Mouse (Mus musculus) kidney, embryonic 15.5 days (tissue): ENCODE data around the gene Thap12. TPM values are rescaled to one million over a fixed set of nuclear protein-coding genes. Genes with fewer than 3 reads are reported as not detected.
A peak's percentile ranks its signal among the peaks of the same experiment; 100 is the strongest.

Experiments used
- ATAC-seq: fragments of 200-750 bp; cut with Nextera tagmentation; replicated peaks from 2 replicates; pipeline ENCODE4 v1.8.0; 2017; ENCODE audit warnings: moderate TSS enrichment; ENCODE audit not compliant: low FRiP score
- H3K27ac ChIP-seq: fragments of 300-500 bp; sonication (generic); 2 replicates; pipeline ENCODE4 v1.5.1; 2015; ENCODE audit warnings: mild to moderate bottlenecking, inconsistent platforms
- H3K27me3 ChIP-seq: fragments of 300-500 bp; sonication (generic); 2 replicates; pipeline ENCODE4 v1.6.1; 2015; ENCODE audit warnings: inconsistent platforms
- H3K36me3 ChIP-seq: fragments of 300-500 bp; sonication (generic); 2 replicates; pipeline ENCODE4 v1.6.1; 2015; ENCODE audit warnings: inconsistent platforms
- H3K4me1 ChIP-seq: fragments of 300-500 bp; sonication (generic); 2 replicates; pipeline ENCODE4 v1.6.1; 2015; ENCODE audit warnings: inconsistent platforms
- H3K4me2 ChIP-seq: fragments of 300-500 bp; sonication (generic); 2 replicates; pipeline ENCODE4 v1.6.1; 2015; ENCODE audit warnings: moderate library complexity, mild to moderate bottlenecking, inconsistent platforms
- H3K4me3 ChIP-seq: fragments of 300-500 bp; sonication (generic); replicated peaks from 2 replicates; pipeline ENCODE4 v1.5.1; 2015; ENCODE audit warnings: mild to moderate bottlenecking, inconsistent platforms
- H3K9ac ChIP-seq: fragments of 300-500 bp; sonication (generic); 2 replicates; pipeline ENCODE4 v1.6.1; 2015; ENCODE audit warnings: mild to moderate bottlenecking, inconsistent platforms
- H3K9me3 ChIP-seq: fragments of 300-500 bp; sonication (generic); replicated peaks from 2 replicates; pipeline ENCODE4 v1.6.1; 2016; ENCODE audit warnings: inconsistent platforms
- WGBS: fragments of 180-500 bp; shearing (Covaris S2); methylation state at CpG from one replicate; pipeline ENCODE4 v1.1.7; 2015; ENCODE audit warnings: mixed read lengths; 5-methylcytosine and 5-hydroxymethylcytosine counted together
- polyA plus RNA-seq: library from polyadenylated mRNA; unstranded; fragments of >200 nt; fragmentation: Nextera tagmentation; extraction: Ambion mirVana; gene quantifications from 2 replicates; pipeline ENCODE4 v1.2.1, GENCODE M21; 2015

Thap12 gene
- polyA plus RNA-seq, 1 experiment from 2014 or later: 61.7 TPM

DNA sequence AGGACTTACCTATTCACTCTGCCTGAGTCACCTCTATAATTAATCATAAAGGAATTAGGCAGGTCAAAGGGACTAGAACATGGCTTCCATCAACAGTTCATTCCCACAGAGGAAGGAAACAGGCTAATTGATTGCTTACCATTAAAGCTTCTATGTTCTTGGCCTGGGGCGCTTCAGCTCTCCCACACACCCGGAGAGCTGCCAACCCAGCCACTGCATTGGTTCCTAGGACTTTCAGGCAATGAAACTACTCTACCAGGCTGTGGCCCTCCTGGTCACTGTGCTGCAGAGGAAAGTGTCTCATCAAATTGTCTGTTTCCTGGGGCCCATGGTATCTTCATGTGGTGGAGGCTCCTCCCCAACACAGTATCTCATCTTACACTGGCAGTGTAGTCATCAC, 25.4 kb upstream of the Thap12 start:
- H3K27ac ChIP-seq: no peak overlapping the region
- H3K4me1 ChIP-seq: peaks cover 28% of the 10 kb centered on the region
- no peaks in the 10 kb centered on the region for H3K36me3 ChIP-seq
- H3K27me3 ChIP-seq: 0 out of 2 replicates have a peak, but pooled peaks cover 3% of the 10 kb centered on the region
- 63% methylated on average over 2 of the region's 2 CpGs for whole genome bisulfite sequencing
- no peak for ATAC-seq
- no peak overlapping the region for H3K4me3 ChIP-seq
- no peak overlapping the region for H3K9ac ChIP-seq
- no peak overlapping the region for H3K4me2 ChIP-seq
- H3K9me3 ChIP-seq: no peaks in the 10 kb centered on the region

DNA sequence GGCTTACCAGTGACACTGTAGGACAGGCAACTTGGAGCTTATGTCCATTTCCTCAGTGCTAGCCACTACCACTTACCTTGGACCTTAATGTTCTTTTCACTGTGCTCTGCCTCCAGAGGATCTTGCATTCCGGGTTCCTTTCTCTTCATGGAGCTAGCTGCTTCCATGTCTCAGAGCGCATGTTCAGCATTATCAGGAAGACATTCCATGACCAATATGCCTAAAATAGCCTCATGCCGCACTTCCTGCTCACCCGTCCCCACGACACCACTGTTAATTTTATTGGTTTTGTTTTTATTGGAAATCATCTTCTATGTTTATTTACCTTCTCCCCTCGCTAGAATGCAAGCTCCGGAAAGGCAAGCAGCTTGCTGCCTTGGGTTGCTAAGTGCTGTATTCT, 24.5 kb upstream of the Thap12 start:
- Histone ChIP-seq H3K9ac (no peak overlapping the region), H3K9me3 (no peaks in the 10 kb centered on the region), H3K4me2 (peak overlapping the region; percentile 27), H3K36me3 (no peaks in the 10 kb centered on the region), H3K27ac (peak overlapping the region; percentile 70), H3K27me3 (0 out of 2 replicates have a peak, but pooled peaks cover 3% of the 10 kb centered on the region), H3K4me3 (0 out of 2 replicates have a peak overlapping the region, but pooled peaks have one; percentile 0), H3K4me1 (peaks cover 24% of the 10 kb centered on the region)
- WGBS: 49% methylated on average over 7 of the region's 7 CpGs
- no peak for ATAC-seq

DNA sequence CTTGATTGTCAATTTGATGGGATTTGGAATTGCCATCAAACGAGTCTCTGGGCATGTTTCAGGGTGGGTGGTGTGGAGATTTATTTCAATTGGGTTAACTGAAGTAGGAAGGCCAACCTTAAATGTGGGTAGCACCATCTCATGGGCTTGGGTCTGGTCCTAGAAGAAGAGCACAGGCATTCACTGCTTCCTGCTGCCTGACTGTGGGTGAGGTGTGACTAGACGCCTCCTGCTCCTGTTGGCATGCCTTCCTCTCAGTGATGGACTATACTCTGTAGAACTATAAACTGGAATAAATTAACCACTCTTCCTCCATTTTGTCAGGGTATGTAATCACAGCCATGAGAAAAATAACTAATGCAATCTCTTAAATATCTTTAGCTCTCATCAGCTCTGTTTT, 22.2 kb upstream of the Thap12 start:
- Histone ChIP-seq H3K4me3 (no peak overlapping the region), H3K9me3 (no peaks in the 10 kb centered on the region), H3K36me3 (no peaks in the 10 kb centered on the region), H3K27me3 (peaks cover 7% of the 10 kb centered on the region; the same call in 1 of the 2 replicates), H3K4me2 (no peak overlapping the region), H3K9ac (no peak overlapping the region), H3K4me1 (peaks cover 23% of the 10 kb centered on the region), H3K27ac (no peak overlapping the region)
- ATAC-seq: no peak
- WGBS: 61% methylated on average over 2 of the region's 2 CpGs

DNA sequence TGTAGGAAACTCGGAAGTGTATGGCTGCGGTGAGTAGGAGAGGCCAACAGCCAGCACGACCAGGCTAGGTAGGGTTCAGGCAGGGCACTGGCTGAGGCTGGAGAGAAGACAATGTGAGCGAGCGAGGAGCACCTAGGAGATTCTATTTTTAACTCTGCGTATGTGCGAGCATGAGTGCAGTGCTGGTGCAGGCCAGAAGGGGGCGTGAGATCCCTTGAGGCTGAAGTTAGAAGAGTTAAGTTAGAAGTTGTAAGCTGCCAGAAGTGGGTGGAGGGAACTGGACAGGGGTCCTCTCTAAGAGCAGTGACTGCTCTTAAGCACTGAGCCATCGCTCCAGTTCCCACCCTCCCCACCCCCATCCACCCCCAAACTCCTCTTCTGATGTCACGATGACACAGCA, 20.1 kb upstream of the Thap12 start:
- Histone ChIP-seq H3K4me2 (no peak overlapping the region), H3K4me1 (peaks cover 24% of the 10 kb centered on the region), H3K27me3 (peaks cover 7% of the 10 kb centered on the region; the same call in 1 of the 2 replicates), H3K9me3 (no peaks in the 10 kb centered on the region), H3K36me3 (no peaks in the 10 kb centered on the region), H3K4me3 (no peak overlapping the region), H3K9ac (no peak overlapping the region), H3K27ac (no peak overlapping the region)
- ATAC-seq: no peak
- WGBS: 91% methylated on average over 10 of the region's 10 CpGs

DNA sequence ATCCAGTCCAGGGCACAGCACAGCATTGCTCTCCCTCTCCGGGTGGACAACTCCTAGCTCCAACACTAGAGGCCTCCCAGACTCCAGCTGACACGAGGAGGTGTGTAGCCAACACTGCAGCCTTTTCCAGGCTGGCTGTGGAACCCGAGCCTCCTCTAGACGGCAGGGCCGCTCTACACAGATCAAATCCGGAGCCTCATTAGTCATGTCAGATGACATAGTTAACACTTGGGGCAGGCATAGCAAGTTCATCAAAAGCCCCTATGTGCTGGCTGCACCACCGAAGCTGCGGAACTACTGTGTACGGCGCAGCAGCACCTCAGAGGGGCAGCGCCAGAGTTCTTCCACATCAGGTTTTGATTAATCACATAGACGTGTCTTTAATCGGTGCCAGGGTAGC, 17.0 kb upstream of the Thap12 start:
- Histone ChIP-seq H3K9ac (peak overlapping the region; percentile 35; the same call in 1 of the 2 replicates), H3K4me2 (peak overlapping the region; percentile 46), H3K4me3 (peak overlapping the region; percentile 14; the same call in 1 of the 2 replicates), H3K9me3 (no peaks in the 10 kb centered on the region), H3K27ac (no peak overlapping the region), H3K4me1 (peaks cover 9% of the 10 kb centered on the region), H3K36me3 (no peaks in the 10 kb centered on the region), H3K27me3 (peaks cover 5% of the 10 kb centered on the region; the same call in 1 of the 2 replicates)
- peak; percentile 91 for ATAC-seq
- 21% methylated on average over 13 of the region's 13 CpGs for WGBS

DNA sequence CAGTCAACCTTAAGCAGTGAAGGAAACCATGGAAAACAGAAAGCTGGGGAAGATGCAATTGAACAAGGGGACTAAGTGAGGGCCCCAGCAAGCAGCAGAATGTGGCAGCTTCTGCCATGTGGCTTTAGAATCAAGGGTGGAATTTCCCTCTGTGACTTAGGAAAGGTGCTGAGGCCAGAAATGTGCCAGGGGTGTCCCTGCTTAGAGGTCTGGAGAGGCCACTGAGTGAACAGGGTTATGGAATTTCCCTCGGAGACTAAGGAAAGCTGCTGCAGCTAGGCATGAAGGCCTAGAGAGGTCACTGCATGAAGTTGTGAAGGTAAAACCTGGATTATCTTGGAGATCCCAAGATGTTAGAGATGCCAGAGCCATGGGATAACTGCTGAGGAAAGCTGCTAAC, 12.8 kb upstream of the Thap12 start:
- Histone ChIP-seq H3K4me2 (no peak overlapping the region), H3K9me3 (no peaks in the 10 kb centered on the region), H3K9ac (no peak overlapping the region), H3K36me3 (no peaks in the 10 kb centered on the region), H3K27me3 (no peaks in the 10 kb centered on the region), H3K4me1 (peaks cover 23% of the 10 kb centered on the region), H3K27ac (no peak overlapping the region), H3K4me3 (no peak overlapping the region)
- WGBS: 83% methylated on average over 1 of the region's 1 CpGs
- no peak for ATAC-seq

DNA sequence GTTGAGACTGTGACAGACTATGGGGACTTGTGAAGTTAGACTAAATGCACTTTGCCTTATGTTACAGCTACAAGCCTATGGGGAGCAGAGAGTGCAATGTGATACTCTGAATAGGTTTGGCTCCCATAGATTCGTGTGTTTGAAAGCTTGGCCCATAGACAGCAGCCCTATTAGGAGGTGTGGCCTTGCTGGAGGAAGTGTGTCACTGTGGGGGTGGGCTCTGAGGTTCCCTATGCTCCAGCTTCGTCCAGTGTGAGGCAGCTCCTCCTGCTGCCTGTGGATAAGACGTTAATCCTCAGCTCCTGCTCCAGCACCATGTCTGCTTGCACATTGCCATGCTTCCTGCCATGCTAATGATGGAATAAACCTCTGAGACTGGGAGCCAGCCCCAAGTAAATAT, 12.1 kb upstream of the Thap12 start:
- 12% methylated on average over 3 of the region's 3 CpGs for WGBS
- Histone ChIP-seq H3K4me3 (no peak overlapping the region), H3K27me3 (no peaks in the 10 kb centered on the region), H3K36me3 (no peaks in the 10 kb centered on the region), H3K4me2 (no peak overlapping the region), H3K9ac (no peak overlapping the region), H3K27ac (no peak overlapping the region), H3K4me1 (peaks cover 19% of the 10 kb centered on the region), H3K9me3 (no peaks in the 10 kb centered on the region)
- ATAC-seq: no peak; the same call in 1 of the 2 replicates

DNA sequence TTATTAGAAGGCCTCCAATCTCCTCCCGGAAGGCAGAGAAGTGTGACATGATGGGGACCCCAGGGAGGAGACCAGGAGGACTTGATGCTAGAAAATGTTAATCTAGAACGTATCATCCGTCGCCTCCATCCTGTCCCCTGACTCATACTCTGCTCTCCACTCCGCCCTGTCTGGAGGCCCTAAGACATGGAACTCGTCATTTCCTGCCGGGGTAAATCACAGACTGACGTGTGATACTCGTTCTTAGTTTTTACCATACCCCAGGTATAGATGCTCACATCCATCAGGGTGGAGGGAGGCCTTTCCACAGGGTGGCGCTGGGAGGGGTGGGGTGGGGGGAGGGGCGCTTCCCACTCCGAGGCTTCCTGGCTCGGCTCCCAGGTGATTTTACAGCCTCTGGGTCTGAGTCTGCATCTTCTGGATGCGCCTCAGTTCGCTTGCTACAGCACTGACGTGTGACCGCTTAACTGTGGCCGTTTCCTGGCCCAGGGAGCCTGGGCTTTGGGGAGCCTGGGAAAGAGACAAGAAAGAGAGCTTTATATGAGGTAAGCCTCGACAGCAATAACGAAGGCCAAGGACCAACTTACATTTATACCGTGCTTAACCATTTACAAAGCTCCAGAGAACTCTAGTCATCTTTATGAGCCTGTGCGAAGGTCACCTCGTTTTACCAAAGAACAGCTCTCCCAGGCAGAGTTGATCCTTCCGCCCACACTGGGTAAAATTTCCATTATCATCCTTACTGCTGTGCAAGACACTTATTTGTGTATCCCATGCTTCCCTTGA, 9.9 kb upstream of the Thap12 start:
- H3K27me3 ChIP-seq: no peaks in the 10 kb centered on the region
- 23% methylated on average over 24 of the region's 24 CpGs for WGBS
- peak overlapping the region; percentile 79 for H3K27ac ChIP-seq
- peak overlapping the region; percentile 14 for H3K4me3 ChIP-seq
- H3K4me2 ChIP-seq: peak overlapping the region; percentile 53
- H3K4me1 ChIP-seq: peaks cover 14% of the 10 kb centered on the region
- no peaks in the 10 kb centered on the region for H3K36me3 ChIP-seq
- H3K9ac ChIP-seq: no peak overlapping the region
- ATAC-seq: peak; percentile 83
- no peaks in the 10 kb centered on the region for H3K9me3 ChIP-seq

DNA sequence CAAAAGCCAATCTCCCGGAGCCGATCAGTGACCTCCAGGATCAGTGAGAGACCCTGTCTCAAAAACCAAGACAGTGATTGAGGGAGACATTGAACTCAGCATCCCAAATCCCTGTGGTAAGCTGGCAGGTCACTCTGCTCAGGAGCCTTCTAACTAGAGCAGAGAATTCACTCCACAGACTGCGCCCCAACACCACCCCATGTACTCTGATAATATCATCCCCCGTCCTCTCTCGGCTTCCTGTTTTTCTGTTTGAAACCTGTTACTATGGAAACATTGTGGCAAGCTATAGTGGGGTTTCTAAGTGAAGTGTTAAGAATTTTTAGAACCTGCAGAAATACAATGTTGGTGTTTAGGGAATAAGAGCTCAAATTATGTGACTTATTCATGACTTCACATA, 8.9 kb upstream of the Thap12 start:
- Histone ChIP-seq H3K4me2 (no peak overlapping the region), H3K36me3 (no peaks in the 10 kb centered on the region), H3K4me1 (peaks cover 14% of the 10 kb centered on the region), H3K27me3 (no peaks in the 10 kb centered on the region), H3K27ac (no peak overlapping the region), H3K9me3 (no peaks in the 10 kb centered on the region), H3K4me3 (no peak overlapping the region), H3K9ac (no peak overlapping the region)
- no peak for ATAC-seq
- 73% methylated on average over 5 of the region's 5 CpGs for WGBS

DNA sequence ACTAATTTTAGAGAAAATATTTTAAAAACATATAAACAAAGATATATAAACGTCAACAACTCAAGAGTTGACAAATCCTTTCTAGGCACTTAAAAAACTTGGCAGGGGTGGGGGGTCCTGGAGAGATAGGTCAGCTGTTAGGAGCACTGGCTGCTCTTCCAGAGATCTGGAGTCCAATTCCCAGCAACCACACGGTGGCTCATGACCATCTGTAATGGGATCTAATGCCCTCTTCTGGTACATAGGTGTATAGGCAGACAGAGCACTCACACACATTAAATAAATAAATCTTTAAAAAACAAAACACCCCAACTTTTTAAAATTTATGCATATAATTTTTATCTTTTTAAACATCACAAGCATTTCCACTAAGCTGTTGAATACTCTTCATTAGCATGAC, 5.4 kb upstream of the Thap12 start:
- no peak overlapping the region for H3K4me3 ChIP-seq
- no peak overlapping the region for H3K9ac ChIP-seq
- H3K4me2 ChIP-seq: no peak overlapping the region
- H3K27ac ChIP-seq: no peak overlapping the region
- WGBS: 13% methylated on average over 2 of the region's 2 CpGs
- no peaks in the 10 kb centered on the region for H3K9me3 ChIP-seq
- H3K27me3 ChIP-seq: no peaks in the 10 kb centered on the region
- H3K36me3 ChIP-seq: no peaks in the 10 kb centered on the region
- H3K4me1 ChIP-seq: peaks cover 20% of the 10 kb centered on the region
- no peak for ATAC-seq

DNA sequence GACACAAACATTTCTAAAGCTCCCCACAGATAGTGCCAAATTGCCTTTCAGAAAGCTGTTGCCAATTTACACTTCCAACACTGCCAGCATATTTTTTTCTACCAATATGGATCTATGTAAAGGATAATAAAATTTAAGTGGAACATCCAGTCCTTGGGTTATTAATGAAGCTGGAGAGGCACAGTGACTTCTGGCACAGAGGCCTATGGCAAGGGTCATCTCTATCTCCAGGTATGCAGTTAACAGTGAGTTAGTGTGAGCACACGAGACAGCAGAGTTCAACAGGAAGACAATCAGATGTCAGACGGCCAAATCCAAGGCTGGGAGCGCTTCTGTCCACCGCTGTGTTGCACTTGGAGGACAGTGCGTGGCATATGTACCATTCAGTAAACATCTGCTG, 4.9 kb upstream of the Thap12 start:
- peaks cover 14% of the 10 kb centered on the region for H3K4me1 ChIP-seq
- WGBS: 62% methylated on average over 5 of the region's 5 CpGs
- ATAC-seq: no peak
- H3K4me3 ChIP-seq: no peak overlapping the region
- no peaks in the 10 kb centered on the region for H3K36me3 ChIP-seq
- H3K27ac ChIP-seq: no peak overlapping the region
- H3K4me2 ChIP-seq: no peak overlapping the region
- H3K9me3 ChIP-seq: no peaks in the 10 kb centered on the region
- no peak overlapping the region for H3K9ac ChIP-seq
- H3K27me3 ChIP-seq: no peaks in the 10 kb centered on the region

DNA sequence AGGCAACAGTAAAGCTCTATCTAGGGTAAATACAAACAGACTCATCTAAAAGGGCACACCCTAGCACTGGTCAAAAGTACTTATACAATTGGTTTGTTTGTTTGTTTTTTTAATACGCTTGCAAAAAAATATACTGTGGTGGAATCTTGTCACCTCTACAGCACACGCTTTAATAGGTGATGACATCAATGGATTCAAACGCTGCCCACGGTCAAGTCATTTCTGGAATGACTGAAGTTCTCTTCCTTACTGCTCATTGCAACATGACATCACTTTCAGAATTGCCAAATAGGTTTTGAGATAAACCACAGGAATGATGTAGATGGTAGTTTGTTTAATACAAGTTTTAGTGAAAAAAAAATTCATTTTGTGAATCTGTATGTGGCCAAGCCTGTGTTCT, 4.3 kb upstream of the Thap12 start:
- no peaks in the 10 kb centered on the region for H3K36me3 ChIP-seq
- no peak for ATAC-seq
- H3K4me2 ChIP-seq: no peak overlapping the region
- H3K9ac ChIP-seq: no peak overlapping the region
- no peaks in the 10 kb centered on the region for H3K27me3 ChIP-seq
- no peak overlapping the region for H3K27ac ChIP-seq
- H3K4me3 ChIP-seq: no peak overlapping the region
- peaks cover 10% of the 10 kb centered on the region for H3K4me1 ChIP-seq
- 90% methylated on average over 4 of the region's 4 CpGs for WGBS
- no peaks in the 10 kb centered on the region for H3K9me3 ChIP-seq
